Mouse (Mus musculus): Measurements from ENCODE around the gene Cd46. TPM values are rescaled to one million over a fixed set of nuclear protein-coding genes. Genes with fewer than 3 reads are reported as not detected.
A peak's percentile ranks its signal among the peaks of the same experiment; 100 is the strongest.

The Cd46 gene
- polyA plus RNA-seq, 1 experiment = 0.06 TPM

Small RNAs within 50 kb of the gene (microRNA-seq; reads per million reads assigned to microRNA genes)
- gene Mir29b-2 (ENCODE audit: borderline microRNAs expressed) = 18.3 reads per million, percentile 63 among the genes with 10 or more reads in this experiment
- 219 reads per million, percentile 79 among the genes with 10 or more reads in this experiment for gene Mir29c (ENCODE audit: borderline microRNAs expressed)

Other genes with a start within 250 kb of the Cd46 start
- 6.7 TPM for gene Cd34, start 153.4 kb downstream of the Cd46 start, polyA plus RNA-seq (2012; fragmentation: generic; extraction: Trizol)
- gene Cr1l, start 39.3 kb upstream of the Cd46 start, polyA plus RNA-seq (2012; fragmentation: generic; extraction: Trizol) = 31.3 TPM
- gene Cr2, start 84.5 kb upstream of the Cd46 start, polyA plus RNA-seq (2012; fragmentation: generic; extraction: Trizol) = 0.02 TPM

Measured in C2C12 (cell line).